Mouse (Mus musculus): Measurements from ENCODE around the gene Tmem151a.

GRCm38 (mm10) chr19:5036577-5036976, 48.8 kb downstream of the Tmem151a start:
- TF ChIP-seq CTCF (IDR thresholded peaks at IDR 0.05; ENCODE audit: insufficient read depth, low read depth, low read length) = no peak
- no peak for TF ChIP-seq POLR2A (IDR thresholded peaks at IDR 0.05; ENCODE audit: insufficient read depth, low read depth, low read length)
